Mouse (Mus musculus) c-Kit-positive CD71-positive TER-119-positive erythroid progenitor cells, embryonic 14.5 days (primary cell): Measurements from ENCODE around the gene Evi5l.

Experiments used
- DNase-seq: peaks from one replicate; pipeline ENCODE4 v3.0.0-alpha.2; 2013; ENCODE audit warnings: low spot score

Gene Evi5l

GRCm38 (mm10) chr8:4165852-4166751, at the start of gene Evi5l:
Gene Evi5l, plus strand, starts transcription at chr8:4166567.
- DNase-seq, result peak; percentile 98

GRCm38 (mm10) chr8:4133798-4134197, 32.6 kb upstream of the Evi5l start, which contains the start of gene Cd209g:
Gene Cd209g, plus strand, starts transcription at chr8:4134098.
- no peak for DNase-seq

DNA sequence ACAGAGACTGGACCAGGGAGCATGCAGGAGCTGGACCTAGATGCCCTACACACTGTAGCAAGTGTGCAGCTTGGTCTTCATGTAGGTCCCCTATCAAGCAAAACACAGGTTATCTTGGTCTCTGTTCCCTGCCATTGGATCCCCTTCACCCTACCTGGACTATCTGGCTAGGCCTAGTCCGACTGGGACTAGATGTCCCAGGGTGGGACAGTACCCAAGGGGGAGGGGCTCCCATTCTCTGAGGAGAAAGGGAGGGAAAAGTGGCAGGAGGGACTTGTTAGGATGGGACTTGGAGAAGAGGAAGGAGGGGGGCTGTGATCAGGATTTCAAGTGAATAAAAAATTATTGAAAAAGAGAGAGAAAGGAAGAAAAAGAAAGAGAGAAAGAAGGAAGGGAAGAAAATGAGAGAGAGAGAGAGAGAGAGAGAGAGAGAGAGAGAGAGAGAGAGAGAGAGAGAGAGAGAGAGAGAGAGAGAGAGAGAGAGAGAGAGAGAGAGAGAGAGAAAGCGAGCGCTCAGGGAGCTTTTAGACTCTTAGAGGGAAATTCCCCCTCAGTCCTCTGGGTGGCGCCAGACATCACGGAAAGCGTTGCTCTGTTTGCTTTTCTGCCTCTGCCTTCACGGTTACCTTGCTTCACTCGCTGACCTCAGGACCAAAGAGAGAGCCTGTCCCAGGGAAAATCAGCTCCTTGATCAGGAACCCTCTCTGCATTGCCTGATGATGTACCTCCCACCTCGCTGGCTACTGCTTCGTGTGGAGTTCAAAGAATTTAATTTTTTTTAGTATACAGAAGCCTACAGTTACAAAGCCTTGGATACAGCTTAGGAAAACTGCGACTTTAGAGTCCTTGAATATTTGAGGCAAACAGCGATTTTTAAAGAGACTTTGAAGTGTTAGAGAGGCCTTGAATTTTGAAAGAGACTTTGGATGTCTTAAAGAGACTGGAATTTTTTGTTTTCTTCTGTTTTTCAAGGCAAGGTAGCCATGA, 26.4 kb upstream of the Evi5l start:
- DNase-seq, result peak; percentile 66

- peak; percentile 23 for DNase-seq
Measured at GRCm38 (mm10) chr8:4141721-4142120, 24.6 kb upstream of the Evi5l start.

DNA sequence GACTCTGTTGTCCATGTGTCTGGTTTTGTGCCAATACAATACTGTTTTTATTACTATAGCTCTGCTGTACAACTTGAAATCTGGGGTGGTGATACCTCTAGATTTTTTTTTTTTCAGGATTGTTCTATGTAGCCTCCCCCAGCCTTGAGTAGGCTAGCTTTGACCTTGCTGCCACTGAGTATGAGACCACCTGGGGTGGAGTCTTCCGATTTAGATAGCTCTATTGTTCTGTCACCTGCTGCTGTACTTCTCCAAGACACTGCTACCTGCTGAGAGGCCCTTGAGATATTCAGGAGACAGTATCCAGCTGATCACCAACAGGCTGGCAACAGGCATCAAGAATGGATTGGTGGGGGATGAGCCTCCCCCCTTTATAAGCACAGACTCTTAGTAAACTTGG, 19.1 kb upstream of the Evi5l start:
- no peak for DNase-seq

DNA sequence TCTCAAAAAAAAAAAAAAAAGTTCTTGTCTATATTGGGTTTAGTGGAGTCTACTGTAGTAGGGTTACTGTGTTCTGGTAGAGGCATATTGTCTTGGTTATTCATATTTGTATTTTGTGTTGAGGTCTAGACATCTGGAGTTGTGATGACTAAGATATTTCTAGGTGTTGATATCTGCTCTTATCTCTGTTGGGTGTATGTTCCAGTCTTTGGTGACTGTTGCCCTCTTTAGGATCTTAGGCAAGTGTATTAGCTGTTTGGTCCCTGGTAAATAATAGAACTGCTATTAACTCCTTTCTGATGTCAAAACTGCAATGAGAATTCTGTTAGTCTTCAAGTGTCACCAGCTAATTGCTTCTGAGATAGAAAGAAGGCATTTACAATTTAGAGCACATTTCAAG, 11.5 kb upstream of the Evi5l start:
- no peak for DNase-seq

GRCm38 (mm10) chr8:4162786-4163185, 3.6 kb upstream of the Evi5l start:
- DNase-seq, result no peak

GRCm38 (mm10) chr8:4165176-4165851, 1.1 kb upstream of the Evi5l start:
- peak; percentile 29 for DNase-seq

GRCm38 (mm10) chr8:4166881-4167525, 636 bp downstream of the Evi5l start:
- no peak for DNase-seq

DNA sequence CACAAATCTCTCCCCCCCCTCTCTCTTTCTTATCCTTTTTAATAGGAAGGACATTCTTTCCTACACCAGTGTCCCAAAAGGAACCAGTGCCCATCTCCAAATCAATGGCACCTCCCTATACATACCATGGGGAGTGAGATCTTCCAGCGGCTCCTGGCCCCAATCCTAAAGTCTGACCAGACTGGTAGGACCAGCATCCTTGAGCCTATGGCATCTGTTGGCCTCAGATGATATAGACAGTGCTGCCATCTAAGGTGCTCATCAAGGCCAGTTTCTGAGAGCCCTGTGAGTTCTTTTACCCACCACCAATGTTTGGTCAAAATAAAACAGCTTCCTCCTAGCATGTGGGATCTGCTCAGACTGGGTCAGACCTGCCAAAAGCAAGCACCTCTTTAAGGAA, 1.6 kb downstream of the Evi5l start:
- DNase-seq, result no peak

GRCm38 (mm10) chr8:4172486-4172885, 6.1 kb downstream of the Evi5l start:
- DNase-seq, result no peak

GRCm38 (mm10) chr8:4174018-4174417, 7.7 kb downstream of the Evi5l start:
- no peak for DNase-seq

DNA sequence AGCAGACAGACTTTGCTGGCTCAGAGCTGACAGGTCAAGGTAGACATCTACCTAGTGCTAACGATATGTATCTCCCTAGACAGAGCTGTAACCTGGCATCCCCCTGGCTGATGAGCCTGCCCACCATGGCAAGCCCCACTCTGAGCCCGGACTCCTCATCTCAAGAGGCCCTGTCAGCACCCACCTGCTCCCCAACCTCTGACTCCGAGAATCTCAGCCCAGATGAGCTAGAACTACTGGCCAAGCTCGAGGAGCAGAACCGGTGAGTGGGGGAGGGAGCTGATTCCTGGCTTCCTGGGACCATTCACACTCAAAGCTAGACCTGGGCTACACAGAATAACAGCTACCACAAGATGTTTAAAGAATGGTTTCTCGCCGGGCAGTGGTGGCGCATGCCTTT, 17.0 kb downstream of the Evi5l start:
- no peak for DNase-seq

GRCm38 (mm10) chr8:4186151-4186550, 19.8 kb downstream of the Evi5l start:
- DNase-seq, result no peak

GRCm38 (mm10) chr8:4188605-4189004, 22.2 kb downstream of the Evi5l start:
- peak; percentile 47 for DNase-seq

- peak; percentile 78 for DNase-seq
Measured at GRCm38 (mm10) chr8:4189031-4189722, 22.8 kb downstream of the Evi5l start.

DNA sequence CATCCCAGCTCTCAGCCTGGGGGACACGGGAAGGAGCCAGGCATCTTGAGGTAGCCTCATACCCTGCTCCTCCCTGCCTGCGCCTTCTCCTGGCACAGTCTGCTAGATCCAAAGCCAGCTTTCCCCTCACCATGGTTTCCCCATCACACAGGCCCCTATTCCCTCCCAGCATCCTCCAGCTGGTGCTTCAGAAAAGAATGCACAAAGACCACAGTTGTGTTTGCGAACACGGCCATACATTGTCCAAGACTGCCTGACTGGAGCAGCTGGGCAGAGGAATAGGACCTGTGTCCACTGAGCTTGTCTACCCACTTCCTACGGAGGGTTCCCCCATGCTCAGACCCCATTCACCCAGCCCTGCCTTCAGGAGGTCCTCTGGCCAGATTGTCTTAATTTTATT, 25.9 kb downstream of the Evi5l start:
- DNase-seq, result no peak

DNA sequence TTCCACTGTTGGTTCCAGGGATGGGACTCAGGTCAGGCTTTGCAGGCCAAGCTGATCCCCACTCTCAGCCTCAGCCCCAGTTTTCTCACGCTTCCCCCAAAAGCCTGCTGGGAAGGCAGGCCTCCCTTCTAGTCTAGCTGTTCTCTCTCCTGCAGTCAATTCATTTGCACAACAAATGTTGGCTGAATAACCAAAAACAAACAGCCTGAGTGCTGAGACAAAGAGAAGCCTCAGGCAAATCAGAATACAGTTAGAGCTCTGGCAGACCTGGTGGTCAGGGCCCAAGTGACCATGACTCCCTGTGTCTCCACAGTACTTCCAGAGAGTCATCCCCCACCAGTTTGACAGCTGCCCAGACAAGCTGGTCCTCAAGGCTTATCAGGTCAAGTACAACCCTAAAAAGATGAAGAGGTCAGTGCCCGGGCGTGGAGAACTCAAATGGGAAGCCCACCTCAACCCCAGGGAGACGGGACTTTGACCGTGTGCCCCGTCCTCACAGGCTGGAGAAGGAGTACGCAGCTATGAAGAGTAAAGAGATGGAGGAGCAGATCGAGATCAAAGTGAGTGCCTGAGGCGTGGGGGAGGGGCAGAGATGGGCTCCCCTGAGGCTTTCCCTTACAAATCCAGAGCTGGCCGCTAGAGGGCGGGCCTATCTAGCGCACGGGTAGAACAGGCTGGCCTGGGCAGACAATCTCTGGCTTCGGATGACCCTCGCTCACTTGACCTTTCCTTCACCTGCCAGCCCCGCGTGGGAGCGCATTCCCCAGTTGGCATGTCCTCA, 26.6 kb downstream of the Evi5l start:
- DNase-seq, result peak; percentile 76

GRCm38 (mm10) chr8:4193588-4193894, 27.2 kb downstream of the Evi5l start:
- no peak for DNase-seq

- DNase-seq, result no peak
Measured at GRCm38 (mm10) chr8:4201321-4201720, 35.0 kb downstream of the Evi5l start.
